Mouse (Mus musculus): ENCODE data around the gene Cd300lg.
A peak's percentile ranks its signal among the peaks of the same experiment; 100 is the strongest.

- peak; percentile 28; the same call in 1 of the 2 replicates for TF ChIP-seq CTCF (IDR thresholded peaks at IDR 0.05; ENCODE audit: low read depth, low read length)
- TF ChIP-seq POLR2A (IDR thresholded peaks at IDR 0.05; ENCODE audit: borderline replicate concordance, low read depth, low read length): no peak
Observed at GRCm38 (mm10) chr11:102096887-102097391, 55.6 kb downstream of the Cd300lg start.
